Mouse (Mus musculus) olfactory bulb, adult 2 months (tissue): ENCODE measurements around the gene Supt5. TPM values are rescaled to one million over a fixed set of nuclear protein-coding genes. Genes with fewer than 3 reads are reported as not detected.

Experiments
- H3K27ac ChIP-seq: fragments of 200-500 bp; 2 replicates; pipeline ENCODE4 v1.5.1; 2012; ENCODE audit warnings: low read depth, low read length; ENCODE audit not compliant: insufficient read depth
- H3K4me1 ChIP-seq: fragments of 200-500 bp; 2 replicates; pipeline ENCODE4 v1.6.1; 2012; ENCODE audit warnings: low read length; ENCODE audit not compliant: control insufficient read depth, insufficient read depth
- H3K4me3 ChIP-seq: fragments of 200-500 bp; 2 replicates; pipeline ENCODE4 v1.5.1; 2012; ENCODE audit warnings: mild to moderate bottlenecking, low read depth, low read length, moderate library complexity; ENCODE audit not compliant: insufficient read depth
- CTCF ChIP-seq: fragments of 200-500 bp; IDR thresholded peaks from 2 replicates; pipeline ENCODE4 v1.5.1; 2012; ENCODE audit warnings: low read depth, mild to moderate bottlenecking, low read length, moderate library complexity; ENCODE audit not compliant: insufficient read depth
- POLR2A ChIP-seq: fragments of 200-500 bp; IDR thresholded peaks from 2 replicates; pipeline ENCODE4 v1.6.1; 2012; ENCODE audit warnings: mild to moderate bottlenecking, low read depth, low read length, moderate library complexity; ENCODE audit not compliant: insufficient read depth
- whole genome bisulfite sequencing: fragments of 180-500 bp; shearing (Covaris S2); methylation state at CpG from one replicate; pipeline ENCODE4 v1.1.7; 2018; 5-methylcytosine and 5-hydroxymethylcytosine counted together
- polyA plus RNA-seq: library from polyadenylated mRNA; stranded (reverse); fragments of >200 nt; gene quantifications from 2 replicates; pipeline ENCODE4 v1.2.4, GENCODE M21; 2012; ENCODE audit warnings: low replicate concordance; ENCODE audit not compliant: missing spikeins, insufficient read depth, insufficient read length

The Supt5 gene
- polyA plus RNA-seq, 1 experiment, result not detected

DNA sequence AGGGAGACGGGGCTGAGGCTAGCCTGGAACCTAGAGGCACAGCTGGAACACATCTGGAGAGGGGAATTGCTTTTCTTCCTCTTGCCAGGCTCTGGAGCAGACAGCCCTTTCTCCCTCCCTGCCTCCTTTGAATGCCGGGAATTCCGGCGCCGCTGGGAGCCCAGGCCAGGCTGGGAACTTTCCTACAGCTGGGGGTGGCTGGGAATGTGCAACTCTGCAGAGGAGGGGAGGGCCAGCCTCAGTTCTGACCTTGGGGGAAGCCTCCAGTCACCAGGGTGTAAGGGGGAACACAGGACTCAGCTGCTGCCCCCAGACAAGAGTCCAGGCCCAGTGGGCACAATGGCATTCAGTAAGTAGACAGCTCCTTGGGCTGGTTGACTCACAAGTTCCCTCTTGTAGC lies 18.4 kb upstream of the Supt5 start:
- TF ChIP-seq POLR2A, result no peak
- no peak for TF ChIP-seq CTCF
- H3K4me1 ChIP-seq, result no peaks in the 10 kb centered on the region; the same call in 1 of the 2 replicates
- 5% methylated on average over 5 of the region's 5 CpGs for WGBS
- H3K27ac ChIP-seq, result no peak overlapping the region
- H3K4me3 ChIP-seq, result no peak overlapping the region

DNA sequence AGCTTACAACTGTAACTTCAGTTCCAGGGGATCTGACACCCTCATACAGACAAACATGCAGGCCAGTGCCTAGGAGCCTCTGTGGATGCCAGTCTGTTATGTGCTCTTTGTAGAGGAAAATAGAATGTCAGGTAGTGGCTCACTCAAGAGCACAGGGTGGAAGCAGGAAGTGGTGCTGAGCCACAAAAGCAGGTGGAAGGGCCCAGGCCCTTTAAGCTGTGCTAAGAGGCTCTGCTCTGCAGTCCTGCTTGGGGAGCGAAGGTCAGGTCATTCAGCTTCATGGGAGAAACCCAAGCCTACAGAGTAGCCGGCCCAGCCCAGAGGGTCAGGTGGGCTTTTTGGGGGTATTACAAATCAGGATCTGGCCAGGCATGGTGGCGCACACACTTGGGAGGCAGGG lies 16.7 kb upstream of the Supt5 start:
- TF ChIP-seq CTCF, result no peak
- 93% methylated on average over 3 of the region's 3 CpGs for WGBS
- Histone ChIP-seq H3K4me1 (peaks cover 3% of the 10 kb centered on the region; the same call in 1 of the 2 replicates), H3K27ac (no peak overlapping the region), H3K4me3 (no peak overlapping the region)

DNA sequence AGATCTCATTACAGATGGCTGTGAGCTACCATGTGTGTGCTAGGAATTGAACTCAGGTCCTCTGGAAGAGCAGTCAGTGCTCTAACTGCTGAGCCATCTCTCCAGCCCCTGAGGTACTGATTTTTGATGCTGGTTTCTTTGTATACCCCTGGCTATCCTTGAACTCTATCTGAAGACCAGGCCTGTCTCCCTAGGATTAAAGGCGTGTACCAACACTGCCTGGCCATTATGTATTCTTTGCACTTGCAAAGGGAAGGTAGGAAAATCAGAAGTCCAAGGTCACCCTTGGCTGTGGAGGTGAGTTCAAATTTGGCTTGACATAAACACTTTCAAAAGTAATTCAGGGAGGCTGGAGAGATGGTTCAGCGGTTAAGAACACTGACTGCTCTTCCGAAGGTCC lies 16.1 kb upstream of the Supt5 start:
- no peak overlapping the region for H3K27ac ChIP-seq
- TF ChIP-seq POLR2A (no peak), CTCF (no peak)
- no peak overlapping the region for H3K4me3 ChIP-seq
- 88% methylated on average over 3 of the region's 3 CpGs for WGBS
- peaks cover 7% of the 10 kb centered on the region for H3K4me1 ChIP-seq

DNA sequence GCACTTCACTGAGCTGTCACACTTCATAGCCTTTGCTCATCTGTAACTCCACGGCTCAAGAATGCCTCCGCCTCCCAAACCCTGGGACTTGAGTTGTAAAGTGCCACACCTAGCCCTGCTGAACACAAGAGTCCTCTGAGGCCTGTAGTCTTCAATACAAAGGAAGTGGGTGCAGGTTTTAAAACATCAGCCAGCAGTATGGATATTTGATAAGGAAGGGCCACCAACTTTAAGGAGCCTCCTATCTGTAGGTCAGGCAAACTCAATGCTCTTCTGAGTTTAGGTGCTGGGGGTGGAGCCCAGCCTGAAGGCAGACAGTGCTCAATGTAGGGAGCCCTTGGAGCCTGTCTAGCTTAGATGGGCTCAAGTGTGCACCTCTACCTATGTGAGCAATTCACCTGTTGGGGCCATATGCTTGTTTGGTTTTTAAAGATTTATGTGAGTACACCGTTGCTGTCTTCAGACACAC lies 15.6 kb upstream of the Supt5 start:
- H3K27ac ChIP-seq, result no peak overlapping the region
- TF ChIP-seq CTCF (no peak), POLR2A (no peak)
- no peak overlapping the region for H3K4me3 ChIP-seq
- peaks cover 7% of the 10 kb centered on the region for H3K4me1 ChIP-seq
- WGBS, result 88% methylated on average over 3 of the region's 3 CpGs

DNA sequence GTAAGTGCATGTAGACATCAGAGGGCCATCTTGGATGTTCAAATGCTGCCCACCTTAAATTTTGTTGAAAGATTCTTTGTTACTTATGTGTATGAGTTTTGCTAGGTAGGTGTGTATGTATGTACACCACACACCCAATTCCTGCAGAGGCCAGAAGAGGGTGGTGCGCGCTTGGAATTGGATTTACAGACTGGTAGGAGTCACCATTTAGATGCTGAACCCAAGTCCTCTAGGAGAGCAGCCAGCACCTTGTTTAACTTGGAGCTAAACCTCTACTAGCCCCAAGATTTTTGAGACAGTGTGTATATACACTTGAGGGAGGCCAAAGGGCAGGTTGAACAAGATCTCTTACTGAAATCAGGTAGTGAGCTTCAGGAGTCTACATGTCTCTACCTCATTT lies 14.7 kb upstream of the Supt5 start:
- Histone ChIP-seq H3K4me3 (no peak overlapping the region), H3K27ac (no peak overlapping the region), H3K4me1 (peaks cover 7% of the 10 kb centered on the region)
- 86% methylated on average over 2 of the region's 2 CpGs for WGBS
- TF ChIP-seq POLR2A (no peak), CTCF (no peak)

DNA sequence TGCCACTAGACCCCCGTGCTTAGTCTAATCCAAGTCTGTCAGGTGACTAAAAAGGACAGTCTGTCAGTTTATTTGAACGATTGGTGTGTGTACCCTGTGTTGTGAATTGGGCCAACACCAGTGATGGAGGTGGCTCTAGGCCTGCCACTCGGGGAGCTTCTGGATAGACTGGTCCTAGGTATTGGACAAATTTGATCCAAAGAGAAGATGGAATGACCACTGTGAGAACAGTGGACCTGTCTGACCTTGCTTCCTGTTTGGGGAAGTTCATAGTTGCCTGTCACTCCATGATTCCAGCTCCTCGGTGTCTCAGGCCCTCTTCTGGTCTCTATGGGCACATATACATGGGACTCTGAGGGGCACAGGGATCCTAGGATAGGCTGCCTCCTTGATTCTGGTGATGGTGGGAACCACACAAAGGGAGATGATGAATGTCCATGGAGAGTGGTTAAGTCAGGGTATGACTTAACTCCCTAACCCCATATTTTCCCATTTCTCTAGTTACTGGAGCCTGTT lies 13.2 kb upstream of the Supt5 start:
- TF ChIP-seq POLR2A (no peak), CTCF (no peak)
- 40% methylated on average over 4 of the region's 4 CpGs for WGBS
- Histone ChIP-seq H3K27ac (no peak overlapping the region), H3K4me3 (no peak overlapping the region), H3K4me1 (peaks cover 7% of the 10 kb centered on the region)

DNA sequence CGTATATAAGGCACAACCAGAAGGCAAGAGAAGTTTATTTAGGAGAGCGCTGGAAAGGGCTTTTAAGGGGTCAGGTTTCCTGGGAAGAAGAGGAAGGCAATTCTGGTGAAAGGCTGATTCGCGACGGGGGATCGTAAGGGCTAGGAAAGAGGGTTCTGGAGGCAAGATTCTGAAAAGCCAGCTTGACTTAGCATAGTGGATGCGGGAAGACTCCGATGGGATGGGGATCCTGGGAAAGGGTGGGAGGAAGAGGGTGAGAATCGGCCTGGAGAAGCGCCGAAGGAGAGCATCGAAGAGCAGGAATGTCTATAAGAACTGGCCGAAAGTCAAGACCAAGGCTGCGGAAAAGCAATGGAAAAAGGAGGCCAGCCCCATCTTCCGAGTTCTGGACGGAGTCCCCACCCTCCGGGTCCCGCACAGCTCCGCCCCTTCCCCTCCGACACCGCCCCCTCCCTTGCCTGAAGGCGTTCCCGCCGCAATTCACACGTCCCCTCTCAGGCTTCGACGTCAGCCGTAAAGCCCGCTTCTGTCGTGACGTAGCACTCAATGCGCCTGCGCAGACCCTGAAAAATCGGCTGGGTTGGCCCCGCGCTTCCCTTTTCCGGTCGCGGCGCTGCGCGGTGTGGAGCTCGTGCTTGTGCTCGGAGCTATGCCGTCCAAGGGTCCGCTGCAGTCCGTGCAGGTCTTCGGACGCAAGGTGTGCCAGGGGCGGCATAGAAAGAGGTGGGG lies 11.8 kb upstream of the Supt5 start, which contains the start of gene Rps16:
Gene Rps16, plus strand, starts transcription at position 498 of the 729 bp plus-strand sequence.
- TF ChIP-seq POLR2A (peak; percentile 83), CTCF (no peak)
- under 1% methylated on average over 50 of the region's 50 CpGs for WGBS
- peaks cover 7% of the 10 kb centered on the region for H3K4me1 ChIP-seq
- peak within 1 kb of the TSS; percentile 84 for H3K4me3 ChIP-seq
- H3K27ac ChIP-seq, result peak within 1 kb of the TSS; percentile 82

DNA sequence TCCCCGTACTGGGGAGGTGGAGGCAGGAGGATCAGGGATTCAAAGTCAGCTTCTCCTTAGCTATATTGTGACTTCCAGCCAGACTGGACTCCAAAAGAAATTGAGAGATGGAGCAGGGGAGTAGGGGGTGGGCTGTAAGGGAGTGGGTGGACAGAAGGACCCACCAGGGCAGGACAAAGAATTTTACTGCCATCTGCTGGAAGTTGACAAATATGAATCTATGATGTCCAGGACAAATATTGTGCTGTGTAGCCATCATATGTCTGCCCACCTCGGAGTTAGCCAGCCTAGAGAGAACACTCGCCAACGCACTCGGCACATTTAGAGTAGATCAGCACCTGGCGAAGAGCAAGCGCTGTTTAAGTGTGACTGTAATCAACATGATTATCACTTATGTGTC lies 10.1 kb upstream of the Supt5 start:
- Histone ChIP-seq H3K4me1 (peaks cover 7% of the 10 kb centered on the region), H3K4me3 (no peak overlapping the region), H3K27ac (no peak overlapping the region)
- TF ChIP-seq POLR2A, result no peak
- TF ChIP-seq CTCF, result no peak
- 81% methylated on average over 7 of the region's 7 CpGs for WGBS

DNA sequence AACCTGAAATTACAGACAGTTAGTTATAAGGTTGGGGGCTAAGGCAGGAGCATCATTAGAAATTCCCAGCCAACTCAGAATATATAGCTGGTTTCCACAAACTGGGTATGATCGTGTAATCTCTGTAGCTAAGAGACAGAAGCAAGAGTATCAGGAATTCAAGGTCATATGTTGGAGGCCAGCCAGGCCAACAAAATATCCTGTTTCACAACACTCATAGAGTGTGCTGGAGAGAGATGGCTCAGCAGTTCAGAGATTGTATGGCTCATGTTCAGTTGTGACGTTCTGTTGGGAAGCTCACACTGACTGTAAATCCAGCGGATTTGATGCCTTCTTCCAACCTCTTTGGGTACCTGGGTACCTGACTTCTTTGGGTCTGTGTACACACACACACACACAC lies 9.2 kb upstream of the Supt5 start:
- 81% methylated on average over 3 of the region's 3 CpGs for WGBS
- TF ChIP-seq POLR2A, result no peak
- TF ChIP-seq CTCF, result no peak
- no peak overlapping the region for H3K27ac ChIP-seq
- H3K4me1 ChIP-seq, result peaks cover 7% of the 10 kb centered on the region
- no peak overlapping the region for H3K4me3 ChIP-seq
